Mouse (Mus musculus) embryo, embryonic 9.5 days (tissue): ENCODE results near the gene Cltc.

Source experiments
- DNase-seq: peaks from one replicate; pipeline ENCODE4 v3.0.0-alpha.2; 2017; ENCODE audit errors: extremely low spot score

Gene Cltc

DNA sequence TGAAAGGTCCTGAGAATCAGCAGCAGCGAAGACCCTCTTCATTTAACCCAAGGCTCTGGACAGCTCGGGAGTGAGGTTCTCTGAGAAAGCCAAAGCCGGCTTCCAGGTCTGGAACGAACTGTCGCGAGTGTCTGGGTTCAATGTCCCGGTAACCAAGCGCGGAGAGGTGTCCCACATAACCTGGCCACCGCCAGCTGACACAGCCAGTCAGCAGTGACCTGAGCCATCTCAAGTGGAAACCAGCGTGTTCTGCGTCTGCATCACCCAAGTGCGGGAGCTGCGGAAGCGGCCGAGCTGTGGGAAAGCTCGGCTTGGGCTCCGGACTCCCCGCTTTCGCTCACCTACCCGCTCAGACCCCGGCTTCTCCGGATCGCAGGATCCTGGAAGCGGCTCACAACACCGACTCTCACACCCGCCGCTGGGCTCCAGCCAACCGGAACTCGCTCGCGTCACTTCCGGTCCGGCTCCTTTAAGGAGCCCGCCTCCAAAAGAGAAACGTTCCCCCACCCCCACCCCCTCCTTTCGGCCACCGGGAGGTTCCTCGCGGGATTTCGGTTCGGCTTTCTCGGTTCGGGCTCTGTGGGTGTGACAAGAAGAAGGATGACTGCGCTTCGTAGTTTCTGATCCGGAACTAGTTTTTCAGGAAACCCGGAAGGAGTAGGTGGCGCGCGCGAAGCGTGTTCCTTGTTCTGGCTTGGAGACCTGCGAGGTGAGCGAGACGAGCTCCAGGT, 73.8 kb downstream of the Cltc start, which contains the start of the genes Vmp1 and Ptrh2:
Gene Vmp1, minus strand, starts transcription at position 442 of the 731 bp plus-strand sequence.
Gene Ptrh2, plus strand, starts transcription at position 591 of the 731 bp plus-strand sequence.
- DNase-seq = peak; percentile 96

DNA sequence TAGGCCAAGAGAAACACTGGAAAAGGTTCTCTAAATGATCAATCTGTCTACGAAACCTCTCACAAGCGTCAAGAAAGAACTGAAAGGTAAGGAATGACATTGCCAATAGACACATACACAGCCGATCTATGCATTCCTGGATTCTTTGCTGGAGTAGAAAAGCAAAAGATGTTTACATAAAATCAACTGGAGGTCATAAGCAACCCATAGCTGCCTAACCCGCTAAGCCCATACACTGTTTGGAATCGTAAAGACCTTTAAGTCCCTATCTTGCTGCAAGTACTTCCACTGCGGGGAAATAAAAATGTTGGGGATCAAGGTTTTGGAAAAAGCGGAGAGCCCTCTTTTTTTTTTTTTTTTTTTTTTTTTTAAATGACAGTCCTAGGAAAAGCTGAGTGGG, 74.5 kb downstream of the Cltc start:
- no peak for DNase-seq

DNA sequence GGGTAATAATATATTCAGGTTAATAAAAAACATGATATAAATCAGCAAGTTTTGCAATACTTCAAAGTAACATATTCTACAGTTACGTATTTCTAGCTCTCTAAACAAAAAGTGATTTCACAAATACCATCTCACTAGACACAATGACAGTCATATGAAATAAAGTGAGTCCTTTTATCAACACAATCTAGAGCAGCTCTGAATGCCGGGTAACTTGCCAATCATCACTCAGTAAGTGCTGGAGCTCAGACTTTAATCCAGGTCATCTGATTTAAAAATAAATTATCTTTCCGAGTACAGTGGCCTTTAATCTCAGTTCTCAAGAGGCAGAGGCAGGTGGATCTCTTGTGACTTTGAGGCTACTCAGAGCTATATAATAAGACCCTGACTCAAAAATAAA, 75.9 kb downstream of the Cltc start:
- DNase-seq = no peak

DNA sequence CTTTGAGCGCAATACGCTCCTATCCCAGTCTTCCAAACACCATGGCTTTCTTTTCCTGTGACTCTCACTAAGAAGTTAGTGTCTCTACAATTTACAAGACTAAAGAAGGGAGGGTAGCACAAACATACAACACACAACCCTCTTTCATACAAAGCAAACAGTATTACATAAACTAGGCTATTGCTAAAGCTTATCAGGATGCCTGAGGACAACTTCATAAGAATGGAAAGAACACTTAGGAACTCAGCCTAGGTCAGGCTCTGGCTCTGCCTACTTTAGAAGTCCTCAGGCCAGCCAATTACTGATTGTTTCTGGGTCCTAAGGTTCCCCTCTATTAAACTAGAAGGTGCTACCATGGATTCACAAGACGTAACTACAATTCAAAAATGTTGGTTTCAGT, 76.6 kb downstream of the Cltc start:
- DNase-seq = no peak

DNA sequence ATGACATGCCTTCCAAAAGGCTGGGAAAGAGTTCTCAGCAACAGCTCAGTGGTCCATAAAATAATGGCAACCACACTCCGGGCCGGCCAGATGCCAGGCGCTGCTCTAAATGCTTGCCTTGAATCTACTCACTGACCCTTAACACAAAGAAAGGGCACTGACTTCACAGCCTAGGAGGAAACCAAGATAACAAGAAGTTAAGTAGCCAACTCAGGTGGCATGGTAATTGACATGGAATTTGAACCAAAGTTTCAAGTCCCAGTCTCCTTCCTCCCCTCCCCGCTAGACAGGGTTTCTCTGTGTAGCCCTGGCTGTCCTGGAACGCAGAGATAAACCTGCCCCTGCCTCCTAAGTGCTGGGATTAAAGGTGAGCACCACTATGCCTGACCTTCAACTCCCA, 78.4 kb downstream of the Cltc start:
- no peak for DNase-seq

DNA sequence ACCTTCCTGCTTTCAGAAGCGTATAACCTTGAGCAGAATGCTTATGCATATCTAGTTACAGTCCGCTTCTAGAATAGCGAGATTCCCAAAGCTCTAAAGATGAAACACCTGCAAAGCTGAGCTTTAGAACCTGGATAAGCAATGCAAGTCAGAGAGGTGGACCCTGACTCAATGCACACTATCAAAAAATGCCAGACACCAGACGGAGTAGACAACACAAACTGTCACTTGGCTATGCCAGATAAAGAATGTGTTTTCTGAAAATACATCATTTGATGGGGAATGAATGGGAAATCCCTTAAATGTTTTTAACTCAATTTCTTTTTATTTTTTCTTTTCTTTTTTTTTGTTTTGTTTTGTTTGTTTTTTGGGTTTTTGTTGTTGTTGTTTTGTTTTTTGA, 81.8 kb downstream of the Cltc start:
- DNase-seq = no peak

DNA sequence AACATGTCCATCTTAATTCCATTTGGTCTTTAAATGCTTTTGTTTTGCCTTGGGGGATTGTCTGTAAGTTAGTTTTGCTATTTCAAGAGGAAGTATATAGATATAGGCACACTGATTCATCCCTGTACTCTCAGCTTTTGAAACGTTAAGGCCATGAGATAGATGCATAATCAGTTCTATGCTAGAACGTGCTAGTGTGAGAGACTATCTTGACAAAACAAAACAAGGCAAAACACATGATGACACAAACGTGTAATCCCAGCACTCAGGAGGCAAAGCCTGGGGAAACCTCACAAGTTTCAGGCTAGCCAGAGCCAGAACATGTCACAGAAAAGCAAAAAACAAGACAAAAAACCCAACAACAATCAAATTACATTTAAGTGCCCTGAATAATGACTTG, 84.6 kb downstream of the Cltc start:
- no peak for DNase-seq

DNA sequence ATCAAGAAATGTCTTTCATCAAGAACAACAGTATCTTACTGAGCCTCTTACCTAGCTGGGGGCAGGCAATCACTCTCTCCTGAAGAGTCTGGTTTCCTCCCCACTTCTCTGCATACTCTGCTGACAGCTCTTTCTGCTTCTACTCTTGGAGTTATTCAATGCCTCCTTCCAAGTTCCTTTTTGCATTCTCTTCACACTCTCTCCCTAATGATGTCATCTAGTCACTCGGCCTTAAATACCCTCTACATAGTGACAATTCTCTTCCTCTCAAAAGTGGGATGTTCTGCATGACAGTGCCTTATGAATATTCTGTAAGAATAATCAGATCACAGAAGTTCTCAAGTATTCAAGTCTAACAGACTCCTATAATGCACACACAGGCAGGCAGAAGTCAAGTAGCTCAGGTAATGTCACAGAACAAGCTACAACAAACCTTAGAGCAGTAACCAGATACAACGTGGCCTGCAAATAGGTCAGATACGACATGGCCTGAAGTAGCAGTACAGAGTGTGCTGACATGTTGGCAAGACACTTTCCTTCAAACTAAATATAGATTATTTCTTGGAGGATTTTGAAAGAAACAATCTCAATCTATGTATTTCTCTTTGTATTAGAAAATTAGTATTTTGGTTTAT, 86.2 kb downstream of the Cltc start:
- DNase-seq = no peak

DNA sequence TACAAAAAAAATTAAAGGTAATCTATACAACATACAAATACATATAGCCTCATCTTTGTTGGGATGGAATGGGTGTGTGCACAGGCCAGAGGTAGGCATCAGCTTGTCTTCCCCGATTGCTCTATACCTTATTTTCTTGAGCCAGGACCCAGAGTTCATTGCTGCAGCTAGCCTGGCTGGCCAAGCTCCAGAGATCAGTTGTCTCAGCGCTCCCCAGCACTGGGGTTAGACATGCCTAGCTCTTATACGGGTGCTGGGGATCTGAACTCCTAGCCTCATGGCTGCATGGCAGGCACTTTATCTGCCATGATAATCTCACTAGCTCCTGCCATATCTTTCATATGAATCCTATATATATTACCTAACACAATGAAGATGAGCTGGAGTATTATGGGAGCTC, 89.2 kb downstream of the Cltc start:
- no peak for DNase-seq

DNA sequence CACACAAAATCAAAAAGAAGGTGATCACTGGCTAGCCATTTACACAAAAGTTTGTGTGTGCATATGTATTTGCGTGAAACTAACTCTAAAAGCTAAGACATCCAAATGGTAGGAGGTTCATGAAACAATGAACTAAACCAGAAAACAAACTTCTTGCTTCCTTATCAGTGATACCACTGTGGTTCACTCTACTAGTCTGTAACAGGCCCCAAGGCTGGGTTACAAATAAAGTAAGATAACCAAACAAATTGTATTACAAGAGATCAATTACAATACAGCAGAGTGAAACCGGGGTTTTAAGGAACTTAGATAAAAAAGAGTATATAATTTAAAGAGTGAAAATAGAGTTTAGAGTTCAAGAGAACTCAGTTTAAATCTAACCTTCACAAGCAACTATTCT, 89.8 kb downstream of the Cltc start:
- no peak for DNase-seq

DNA sequence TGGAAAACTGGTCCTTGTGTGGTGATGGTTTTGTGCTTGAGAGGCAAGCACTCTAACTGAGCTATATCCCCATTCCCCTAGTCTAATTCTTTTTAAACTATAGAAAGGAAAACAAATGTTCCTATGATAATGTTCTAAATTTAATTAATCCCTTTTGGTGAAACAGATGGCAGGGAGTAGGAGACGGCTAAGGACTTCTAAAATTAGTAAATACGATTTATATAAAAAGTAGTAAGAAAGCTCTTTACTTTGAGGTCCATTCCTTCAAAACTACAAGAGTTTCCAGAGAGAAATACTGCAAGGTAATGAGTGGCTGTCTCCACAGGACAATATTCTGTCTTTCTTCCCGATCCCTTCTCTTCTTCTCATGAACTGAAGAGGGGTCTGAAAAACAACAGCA, 93.0 kb downstream of the Cltc start:
- no peak for DNase-seq

DNA sequence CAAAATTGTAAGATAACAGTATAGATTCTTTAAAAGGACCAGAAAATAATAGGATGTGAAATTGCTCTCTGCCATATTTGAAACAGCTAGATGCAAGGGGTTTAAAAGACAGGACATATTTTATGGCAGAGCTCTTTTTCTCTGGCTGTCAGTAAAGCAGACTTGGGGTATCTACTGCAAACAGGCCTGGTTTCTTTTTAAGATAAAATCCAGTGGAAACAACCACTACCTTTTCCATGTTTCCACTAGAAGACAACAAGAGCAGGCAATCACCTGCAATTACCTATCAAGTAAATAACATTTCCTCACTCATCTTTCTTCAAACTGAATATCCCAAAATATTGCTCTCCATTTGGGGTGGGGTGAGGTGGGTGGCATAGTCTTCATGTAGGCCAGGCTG, 93.4 kb downstream of the Cltc start:
- DNase-seq = no peak

DNA sequence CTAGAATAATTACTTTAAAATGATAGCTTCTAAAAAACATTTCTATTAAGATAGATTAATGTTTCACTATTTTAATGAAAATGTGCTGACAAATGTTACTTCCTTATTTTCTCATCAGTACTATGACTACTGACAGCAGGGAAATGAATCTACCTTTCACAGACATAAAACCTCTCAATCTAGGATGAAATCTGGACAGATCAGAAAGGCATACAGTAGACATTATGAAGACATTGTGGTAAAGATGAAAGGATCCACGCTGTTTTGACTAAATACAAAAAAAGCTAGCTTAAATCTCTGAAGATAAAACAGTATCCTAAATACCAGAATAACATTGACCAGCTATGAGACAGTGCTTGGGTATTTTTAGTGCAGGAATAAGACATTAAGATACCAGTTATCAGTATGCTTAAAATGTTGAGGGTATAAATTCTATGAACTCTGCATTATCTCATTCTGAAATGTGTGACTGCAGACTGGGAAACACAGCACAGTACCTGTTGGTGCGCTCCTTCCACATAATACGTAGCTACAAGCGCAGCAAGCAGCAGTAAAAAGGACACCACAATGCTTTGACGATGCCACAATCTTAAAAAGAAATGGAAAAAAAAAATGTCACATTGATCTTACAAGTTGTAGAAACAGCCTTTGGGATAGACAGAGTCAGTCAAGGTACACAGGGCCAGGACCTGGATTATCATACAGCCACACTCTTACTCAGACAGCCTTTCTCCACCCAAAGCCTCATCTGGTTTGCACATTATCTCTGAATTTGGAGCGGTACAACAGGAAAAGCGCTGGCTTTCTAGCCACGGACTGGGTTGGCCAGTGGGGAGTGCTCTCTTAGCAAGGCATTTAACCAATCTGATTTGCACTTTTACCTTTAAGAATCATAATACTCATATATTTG, 94.1 kb downstream of the Cltc start:
- DNase-seq = no peak

DNA sequence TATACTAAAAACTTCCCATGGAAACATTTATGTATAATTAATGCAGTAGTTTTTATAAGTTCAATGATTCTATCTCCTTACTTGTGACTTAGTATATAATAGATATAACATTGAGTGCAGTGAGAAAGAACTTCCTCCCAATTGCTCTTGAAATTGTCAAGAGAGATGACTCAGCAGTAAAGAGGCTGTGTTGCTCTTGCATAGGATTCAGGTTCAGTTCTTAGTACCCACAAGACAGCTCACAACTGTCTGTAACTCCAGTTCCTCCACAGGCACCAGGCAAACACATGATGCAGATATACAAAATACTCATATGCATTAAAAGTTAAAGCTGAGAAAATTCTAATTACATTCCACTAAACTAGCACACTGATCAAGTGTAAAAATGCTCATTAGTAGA, 99.5 kb downstream of the Cltc start:
- no peak for DNase-seq

DNA sequence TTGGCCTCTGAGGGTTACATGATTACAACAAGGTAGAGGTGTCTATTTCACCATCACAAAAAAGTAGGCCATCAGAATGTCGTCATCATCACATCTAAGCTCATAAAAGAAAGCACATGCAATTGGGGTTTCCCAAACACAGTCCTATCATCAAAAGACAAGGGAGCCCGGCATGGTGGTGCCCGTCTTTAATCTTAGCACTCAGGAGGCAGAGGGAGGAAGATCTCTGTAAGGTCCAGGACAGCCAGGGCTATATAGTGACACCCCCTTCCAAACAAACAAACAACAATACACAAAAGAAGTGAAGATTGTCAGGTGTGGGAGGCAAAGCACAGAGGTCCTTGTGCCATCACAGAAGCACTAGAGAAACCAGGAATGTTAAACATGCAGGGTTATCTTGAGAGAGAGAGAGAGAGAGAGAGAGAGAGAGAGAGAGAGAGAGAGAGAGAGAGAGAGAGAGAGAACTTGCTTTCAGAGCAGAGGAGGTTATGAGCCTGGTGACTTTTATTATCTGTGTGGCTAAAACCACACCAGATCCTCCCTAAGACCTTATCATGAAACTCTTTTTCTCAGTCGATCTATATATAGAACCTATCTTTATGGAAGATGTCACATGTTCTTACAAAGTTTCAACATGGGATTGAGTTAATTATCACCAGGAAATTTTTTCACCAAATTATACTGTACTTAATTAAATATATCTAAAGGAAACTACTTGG, 100.4 kb downstream of the Cltc start:
- no peak for DNase-seq

DNA sequence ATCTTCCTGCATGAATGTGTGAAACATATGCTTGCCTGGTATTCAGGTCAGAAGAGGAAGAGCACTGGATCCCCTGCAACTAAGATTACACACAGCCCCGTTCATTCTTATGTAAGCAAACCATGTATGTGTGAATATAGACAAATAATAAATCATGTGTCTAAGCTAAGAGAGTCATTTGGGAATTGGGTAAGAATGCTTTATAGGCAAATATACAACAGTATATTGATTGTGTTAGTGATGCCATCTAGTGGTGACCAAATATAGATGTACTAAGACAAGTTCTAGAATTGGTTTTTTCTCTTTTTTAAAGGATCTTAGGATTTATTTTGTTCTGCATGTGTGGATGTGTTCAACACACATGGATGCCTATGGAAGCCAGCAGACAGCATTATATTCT, 101.7 kb downstream of the Cltc start:
- DNase-seq = no peak

DNA sequence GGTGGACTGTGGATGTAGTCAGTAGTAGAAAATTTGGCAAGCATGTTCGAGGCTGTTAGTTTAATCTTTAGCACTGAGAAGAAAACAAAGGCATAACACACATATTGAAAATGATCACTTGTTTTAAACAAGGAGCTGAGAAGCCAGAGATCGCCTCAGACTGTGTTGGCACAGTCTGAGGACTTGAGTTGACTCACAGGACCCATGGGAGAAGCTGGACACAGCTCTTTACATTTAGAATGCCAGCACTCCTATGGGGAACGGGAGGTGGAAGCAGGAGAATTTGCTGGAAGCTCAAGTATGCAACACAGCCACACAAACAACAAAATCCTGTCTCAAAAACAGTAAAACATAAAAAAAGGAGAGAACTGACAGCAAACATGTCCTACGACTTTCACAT, 103.3 kb downstream of the Cltc start:
- DNase-seq = no peak

DNA sequence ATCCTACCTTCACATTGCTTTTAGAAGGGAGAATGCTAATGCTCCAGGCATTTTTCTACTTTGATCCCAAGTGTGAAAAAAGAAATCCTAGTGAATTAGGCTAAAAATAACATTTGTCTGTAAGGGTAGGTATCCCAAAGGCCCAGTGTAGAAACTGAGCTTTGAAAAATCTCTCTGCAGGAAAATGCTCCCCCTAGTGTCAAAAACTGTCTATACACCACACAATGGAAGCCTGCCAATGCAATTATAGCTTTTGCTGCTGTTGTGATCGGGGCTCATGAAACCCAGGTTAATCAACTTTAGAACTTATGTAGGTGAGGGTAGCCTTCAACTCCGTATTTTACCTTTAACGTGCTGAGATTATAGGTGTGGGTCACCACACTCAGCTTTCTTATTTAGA, 103.9 kb downstream of the Cltc start:
- peak; percentile 65 for DNase-seq

DNA sequence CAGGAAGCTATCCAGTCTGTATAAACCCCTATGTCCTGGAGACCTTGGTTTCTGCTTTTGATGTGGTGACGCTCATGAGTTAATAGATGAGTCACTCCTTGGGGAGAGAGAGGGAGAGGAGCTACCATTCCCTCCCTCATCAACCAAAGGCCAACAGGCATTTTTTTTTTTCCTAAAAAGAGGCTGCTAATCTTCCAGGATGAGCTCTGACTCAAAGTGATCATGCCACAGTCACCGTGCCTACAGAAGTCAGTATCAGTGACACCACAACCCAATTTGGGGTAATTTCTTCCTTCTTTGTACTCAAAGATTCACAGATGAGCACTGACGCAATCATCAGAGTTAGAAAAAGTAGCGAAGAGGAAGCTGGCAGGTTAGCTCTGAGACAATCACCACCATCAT, 104.8 kb downstream of the Cltc start:
- DNase-seq = no peak

DNA sequence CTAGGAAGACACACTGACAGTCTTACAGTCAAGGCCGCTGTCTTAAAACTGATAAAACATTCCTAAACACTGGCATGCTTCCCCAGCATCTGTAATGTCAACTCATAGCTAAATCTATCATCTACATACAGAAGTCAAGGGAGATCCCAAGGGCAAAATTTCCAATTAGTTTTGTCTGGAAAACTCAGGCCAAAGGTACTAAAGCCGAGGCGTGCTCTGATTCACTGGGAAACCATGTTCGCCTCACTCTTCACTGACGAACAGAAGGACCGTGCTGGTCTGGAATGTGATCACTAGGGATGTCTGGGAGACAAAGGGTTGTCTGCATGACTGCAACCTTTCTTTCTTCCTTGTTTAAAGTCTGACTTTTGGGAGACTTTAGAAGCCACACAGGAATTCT, 106.7 kb downstream of the Cltc start:
- DNase-seq = no peak

DNA sequence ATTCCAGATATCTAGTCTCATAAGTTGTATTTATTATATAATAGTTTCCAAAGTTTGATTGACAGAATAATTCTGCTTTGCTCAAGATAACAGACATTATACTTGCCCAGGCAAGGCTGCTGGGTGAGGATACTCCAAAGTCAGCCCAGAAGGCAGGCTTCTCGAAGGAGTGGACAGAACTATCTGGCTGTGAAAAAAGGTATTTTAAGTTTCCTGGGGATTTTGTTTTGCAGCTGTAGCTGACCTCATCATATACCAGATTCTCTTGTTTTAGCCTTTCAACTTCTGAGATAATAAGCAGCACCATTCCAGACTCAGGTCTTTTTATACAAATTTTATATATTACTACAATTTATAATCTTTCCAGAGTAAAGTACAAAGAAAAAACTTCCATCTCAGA, 107.8 kb downstream of the Cltc start:
- DNase-seq = no peak
